Mouse (Mus musculus): ENCODE results near the gene Arhgap44.

GRCm38 (mm10) chr11:64972418-64972817 lies 190.3 kb downstream of the Arhgap44 start:
- TF ChIP-seq GATA1 (IDR thresholded peaks at IDR 0.05; ENCODE audit: borderline replicate concordance, low read length) (no peak), CTCF (IDR thresholded peaks at IDR 0.05; ENCODE audit: low read depth, low read length) (no peak), TAL1 (conservative IDR thresholded peaks at IDR 0.05; ENCODE audit: low read depth, low read length) (no peak), POLR2AphosphoS5 (IDR thresholded peaks at IDR 0.05; ENCODE audit: insufficient replicate concordance, low read depth, low read length) (no peak)

Data from G1E (cell line).